Mouse (Mus musculus) embryonic facial prominence, embryonic 14.5 days (tissue): Measurements from ENCODE around the gene Myh8. TPM values are rescaled to one million over a fixed set of nuclear protein-coding genes. Genes with fewer than 3 reads are reported as not detected.

Experiments used
- ATAC-seq: fragments of 200-750 bp; cut with Nextera tagmentation; 2 replicates; pipeline ENCODE4 v1.8.0; 2017; ENCODE audit warnings: low read depth, moderate number of reproducible peaks, moderate TSS enrichment
- DNase-seq: peaks from one replicate; pipeline ENCODE4 v3.0.0-alpha.2; 2015; ENCODE audit warnings: low spot score
- H3K27ac ChIP-seq: fragments of 300-500 bp; sonication (generic); replicated peaks from 2 replicates; pipeline ENCODE4 v1.5.1; 2014; ENCODE audit warnings: low read depth, mild to moderate bottlenecking, low read length, moderate library complexity
- H3K27me3 ChIP-seq: fragments of 300-500 bp; sonication (generic); replicated peaks from 2 replicates; pipeline ENCODE4 v1.6.1; 2014; ENCODE audit warnings: low read length; ENCODE audit not compliant: control insufficient read depth, insufficient read depth
- H3K36me3 ChIP-seq: fragments of 300-500 bp; sonication (generic); 2 replicates; pipeline ENCODE4 v1.6.1; 2014; ENCODE audit warnings: low read length, mixed read lengths; ENCODE audit not compliant: control insufficient read depth, insufficient read depth
- H3K4me1 ChIP-seq: fragments of 300-500 bp; sonication (generic); 2 replicates; pipeline ENCODE4 v1.6.1; 2014; ENCODE audit warnings: antibody characterized with exemption, low read length; ENCODE audit not compliant: control insufficient read depth, insufficient read depth
- H3K4me2 ChIP-seq: fragments of 300-500 bp; sonication (generic); 2 replicates; pipeline ENCODE4 v1.6.1; 2014; ENCODE audit warnings: low read depth, mild to moderate bottlenecking, low read length, moderate library complexity, mixed read lengths
- H3K4me3 ChIP-seq: fragments of 300-500 bp; sonication (generic); 2 replicates; pipeline ENCODE4 v1.5.1; 2014; ENCODE audit warnings: low read depth, mild to moderate bottlenecking, low read length
- H3K9ac ChIP-seq: fragments of 300-500 bp; sonication (generic); 2 replicates; pipeline ENCODE4 v1.6.1; 2014; ENCODE audit warnings: low read depth, mild to moderate bottlenecking, low read length, moderate library complexity, mixed read lengths
- H3K9me3 ChIP-seq: fragments of 300-500 bp; sonication (generic); 2 replicates; pipeline ENCODE4 v1.6.1; 2016; ENCODE audit warnings: low read length; ENCODE audit not compliant: control insufficient read depth
- WGBS: fragments of 180-500 bp; shearing (Covaris S2); extraction: QIAGEN DNeasy Blood & Tissue Kit; methylation state at CpG from one replicate; pipeline ENCODE4 v1.1.7; 2014; 5-methylcytosine and 5-hydroxymethylcytosine counted together
- polyA plus RNA-seq: library from polyadenylated mRNA; unstranded; fragments of >200 nt; fragmentation: Nextera tagmentation; extraction: Ambion mirVana; gene quantifications from 2 replicates; pipeline ENCODE4 v1.2.1, GENCODE M21; 2014

Myh8 gene
- polyA plus RNA-seq, 1 experiment from 2014 or later = 282 TPM

DNA sequence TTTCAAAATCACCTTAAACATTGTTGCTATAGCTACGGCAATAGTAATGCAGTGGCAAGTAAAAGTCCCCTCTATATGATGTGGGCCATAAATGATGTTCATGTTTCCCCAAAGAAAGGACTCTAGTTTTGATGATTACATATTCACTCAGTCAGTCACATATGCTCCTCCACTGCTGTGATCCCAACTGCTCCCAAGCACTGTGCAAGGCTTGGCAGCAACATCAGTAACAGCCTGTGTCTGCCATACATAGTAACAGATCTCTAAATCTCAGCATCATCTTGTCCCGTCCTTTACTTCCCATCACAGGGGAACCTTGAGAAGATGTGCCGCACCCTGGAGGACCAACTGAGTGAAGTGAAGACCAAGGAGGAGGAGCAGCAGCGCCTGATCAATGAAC lies 23.2 kb upstream of the Myh8 start:
- DNase-seq (no peak), ATAC-seq (no peak)
- Histone ChIP-seq H3K27me3 (no peaks in the 10 kb centered on the region), H3K4me2 (no peak overlapping the region), H3K4me3 (no peak overlapping the region), H3K4me1 (no peaks in the 10 kb centered on the region), H3K27ac (no peak overlapping the region), H3K9me3 (no peaks in the 10 kb centered on the region), H3K9ac (no peak overlapping the region), H3K36me3 (no peaks in the 10 kb centered on the region)
- 88% methylated on average over 4 of the region's 4 CpGs for WGBS

DNA sequence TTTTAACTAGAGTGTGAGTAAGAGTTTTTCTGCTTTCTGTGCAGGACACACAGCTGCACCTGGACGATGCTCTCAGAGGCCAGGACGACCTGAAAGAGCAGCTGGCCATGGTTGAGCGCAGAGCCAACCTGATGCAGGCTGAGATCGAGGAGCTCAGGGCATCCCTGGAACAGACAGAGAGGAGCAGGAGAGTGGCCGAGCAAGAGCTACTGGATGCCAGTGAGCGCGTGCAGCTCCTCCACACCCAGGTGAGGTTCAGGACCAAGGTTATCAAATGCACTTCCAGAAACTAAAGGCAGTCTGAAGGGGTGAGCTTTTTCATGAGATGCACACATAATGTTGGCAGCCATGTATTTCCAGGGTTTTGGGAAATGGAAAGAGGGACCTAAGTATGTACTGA lies 19.9 kb upstream of the Myh8 start:
- H3K4me3 ChIP-seq = no peak overlapping the region
- ATAC-seq (no peak), DNase-seq (no peak)
- H3K36me3 ChIP-seq = no peaks in the 10 kb centered on the region
- H3K9me3 ChIP-seq = no peaks in the 10 kb centered on the region
- H3K27ac ChIP-seq = no peak overlapping the region
- 77% methylated on average over 7 of the region's 7 CpGs for WGBS
- H3K27me3 ChIP-seq = no peaks in the 10 kb centered on the region
- H3K9ac ChIP-seq = no peak overlapping the region
- no peaks in the 10 kb centered on the region for H3K4me1 ChIP-seq
- H3K4me2 ChIP-seq = no peak overlapping the region

DNA sequence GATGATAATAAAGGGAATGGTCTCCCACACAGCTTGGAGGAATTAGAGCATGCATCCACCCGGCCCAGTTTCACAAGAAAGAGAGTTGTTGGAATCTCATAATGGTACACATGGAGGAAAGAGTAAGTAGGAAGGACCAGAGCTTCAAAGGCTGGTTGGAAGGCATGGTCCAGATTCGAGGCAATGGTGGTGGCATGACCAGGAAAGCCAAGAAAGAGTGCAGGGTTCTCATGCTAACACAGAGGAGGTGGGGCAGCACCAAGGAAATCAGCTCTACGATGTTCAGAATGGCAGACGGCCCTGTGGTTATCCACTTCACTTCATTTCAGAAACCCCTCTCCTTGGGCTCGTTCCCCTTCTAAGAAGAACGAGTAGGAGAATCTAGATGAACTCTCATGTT lies 16.0 kb upstream of the Myh8 start:
- Histone ChIP-seq H3K27ac (no peak overlapping the region), H3K4me2 (no peak overlapping the region), H3K4me1 (no peaks in the 10 kb centered on the region), H3K36me3 (no peaks in the 10 kb centered on the region), H3K9me3 (no peaks in the 10 kb centered on the region), H3K9ac (no peak overlapping the region), H3K27me3 (no peaks in the 10 kb centered on the region), H3K4me3 (no peak overlapping the region)
- DNase-seq (no peak), ATAC-seq (no peak)
- 87% methylated on average over 6 of the region's 6 CpGs for WGBS

DNA sequence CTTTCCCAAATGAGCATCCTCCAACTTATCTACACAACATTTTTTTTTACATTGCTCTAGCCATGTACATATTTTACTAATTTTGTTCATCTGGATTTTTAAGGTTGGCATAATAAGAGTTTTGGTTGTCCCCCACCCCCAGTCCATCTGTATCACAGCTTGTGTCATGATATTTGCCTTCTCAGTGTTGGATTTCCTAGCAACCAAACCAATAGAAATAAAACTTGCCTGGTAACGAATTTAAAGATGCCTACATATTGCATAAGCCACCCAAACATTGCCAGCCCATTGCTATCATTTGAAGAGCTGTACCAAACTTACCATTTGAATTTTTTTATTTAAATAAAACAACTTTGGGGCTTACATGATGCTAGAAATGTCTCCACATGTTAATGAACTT lies 16.5 kb downstream of the Myh8 start:
- WGBS = 84% methylated on average over 1 of the region's 1 CpGs
- H3K27ac ChIP-seq = no peak overlapping the region
- no peak for DNase-seq
- no peak for ATAC-seq
- no peak overlapping the region for H3K9ac ChIP-seq
- H3K4me2 ChIP-seq = no peak overlapping the region
- H3K4me1 ChIP-seq = no peaks in the 10 kb centered on the region
- peaks cover 8% of the 10 kb centered on the region; the same call in 1 of the 2 replicates for H3K9me3 ChIP-seq
- no peaks in the 10 kb centered on the region for H3K27me3 ChIP-seq
- H3K4me3 ChIP-seq = no peak overlapping the region
- H3K36me3 ChIP-seq = no peaks in the 10 kb centered on the region

DNA sequence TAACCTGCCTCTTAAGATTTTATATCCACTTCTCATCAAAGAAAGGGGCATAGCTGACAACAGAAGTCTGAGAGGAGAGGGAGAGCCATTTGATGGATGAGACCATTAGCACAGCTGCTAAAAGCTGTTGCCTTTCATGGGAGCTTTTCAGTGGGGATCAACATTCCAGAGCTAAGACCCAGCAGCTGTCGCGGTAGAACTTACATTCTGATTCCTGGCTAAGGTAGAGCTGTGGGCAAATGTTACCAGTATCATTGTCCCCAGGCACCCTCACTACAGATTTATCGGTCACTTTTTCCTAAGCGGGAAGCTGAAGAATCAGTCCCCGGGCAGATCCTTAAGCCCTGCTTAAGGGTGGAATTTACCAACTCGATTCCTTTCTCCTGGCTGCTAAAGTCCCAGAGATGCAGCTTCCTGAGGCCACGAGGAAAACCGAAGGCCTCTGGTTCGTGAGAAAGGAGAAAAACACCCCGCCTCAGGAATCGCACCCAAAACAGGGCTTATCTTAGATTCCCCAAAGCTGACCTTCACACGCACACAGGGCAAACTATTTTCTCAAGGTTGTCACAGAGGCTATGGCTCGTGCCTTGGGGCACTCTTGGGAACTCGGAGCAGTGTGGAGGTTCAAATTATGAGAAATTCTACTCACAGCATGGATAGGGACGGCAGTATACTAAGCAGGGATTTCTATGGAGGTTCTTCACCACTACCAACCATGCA lies 37.0 kb downstream of the Myh8 start:
- H3K4me3 ChIP-seq = no peak overlapping the region
- no peaks in the 10 kb centered on the region for H3K4me1 ChIP-seq
- H3K36me3 ChIP-seq = no peaks in the 10 kb centered on the region
- H3K27me3 ChIP-seq = no peaks in the 10 kb centered on the region
- peak; percentile 87 for DNase-seq
- no peak overlapping the region for H3K9ac ChIP-seq
- no peaks in the 10 kb centered on the region for H3K9me3 ChIP-seq
- no peak overlapping the region; the same call in 1 of the 2 replicates for H3K27ac ChIP-seq
- 42% methylated on average over 15 of the region's 15 CpGs for whole genome bisulfite sequencing
- peak; percentile 81 for ATAC-seq
- no peak overlapping the region for H3K4me2 ChIP-seq

DNA sequence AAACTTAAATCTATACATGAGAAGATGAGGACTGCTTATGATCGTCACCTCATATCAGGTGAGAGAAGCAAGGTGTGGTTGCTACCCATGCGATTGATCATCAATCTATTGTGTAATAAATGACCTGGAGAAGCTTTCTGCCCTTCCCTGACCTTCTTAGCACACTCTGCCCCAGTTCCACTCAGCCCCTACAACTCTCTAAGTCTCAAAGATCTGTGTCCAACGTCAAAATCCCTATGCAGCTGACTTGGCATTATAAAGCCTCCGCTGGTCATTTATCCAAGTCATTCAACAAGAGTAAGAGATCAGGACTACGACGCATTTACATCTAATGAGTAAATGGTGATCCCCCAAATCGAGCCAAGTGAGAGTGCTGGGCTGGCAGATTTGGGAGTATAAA lies 44.4 kb downstream of the Myh8 start, which contains the start of gene Myh13:
Gene Myh13, plus strand, starts transcription at position 301 of the 400 bp plus-strand sequence.
- no peak within 1 kb of the TSS for H3K9ac ChIP-seq
- no peaks in the 10 kb centered on the region for H3K4me1 ChIP-seq
- DNase-seq (no peak), ATAC-seq (no peak)
- H3K27me3 ChIP-seq = no peaks in the 10 kb centered on the region
- H3K4me2 ChIP-seq = no peak within 1 kb of the TSS
- H3K27ac ChIP-seq = no peak within 1 kb of the TSS
- H3K36me3 ChIP-seq = no peaks in the 10 kb centered on the region
- WGBS = 87% methylated on average over 7 of the region's 7 CpGs
- H3K4me3 ChIP-seq = no peak within 1 kb of the TSS
- H3K9me3 ChIP-seq = no peaks in the 10 kb centered on the region

DNA sequence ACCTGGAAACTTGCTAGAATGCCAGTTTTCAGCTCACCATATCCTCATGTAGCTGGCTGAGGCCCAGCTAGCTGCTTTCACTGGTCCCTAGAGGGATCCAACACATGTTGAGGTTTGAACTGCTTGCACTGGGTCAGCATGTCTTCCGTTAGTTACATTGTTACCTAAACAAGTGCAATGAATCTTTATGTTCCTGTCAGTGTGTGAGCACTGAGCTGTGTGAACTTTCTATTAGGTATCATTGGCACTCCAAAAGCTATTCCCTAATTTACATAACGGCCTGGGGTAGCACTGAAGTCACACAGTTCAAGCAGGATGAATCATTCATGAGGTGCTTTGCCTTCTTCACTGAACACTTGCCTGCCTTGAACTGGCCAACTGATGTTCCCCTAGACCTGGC lies 49.6 kb downstream of the Myh8 start:
- H3K4me2 ChIP-seq = no peak overlapping the region
- H3K9ac ChIP-seq = no peak overlapping the region
- H3K27ac ChIP-seq = no peak overlapping the region
- no peaks in the 10 kb centered on the region for H3K4me1 ChIP-seq
- no peaks in the 10 kb centered on the region for H3K27me3 ChIP-seq
- ATAC-seq (no peak), DNase-seq (no peak)
- WGBS = 53% methylated on average over 2 of the region's 2 CpGs
- no peaks in the 10 kb centered on the region for H3K9me3 ChIP-seq
- H3K36me3 ChIP-seq = no peaks in the 10 kb centered on the region
- H3K4me3 ChIP-seq = no peak overlapping the region

DNA sequence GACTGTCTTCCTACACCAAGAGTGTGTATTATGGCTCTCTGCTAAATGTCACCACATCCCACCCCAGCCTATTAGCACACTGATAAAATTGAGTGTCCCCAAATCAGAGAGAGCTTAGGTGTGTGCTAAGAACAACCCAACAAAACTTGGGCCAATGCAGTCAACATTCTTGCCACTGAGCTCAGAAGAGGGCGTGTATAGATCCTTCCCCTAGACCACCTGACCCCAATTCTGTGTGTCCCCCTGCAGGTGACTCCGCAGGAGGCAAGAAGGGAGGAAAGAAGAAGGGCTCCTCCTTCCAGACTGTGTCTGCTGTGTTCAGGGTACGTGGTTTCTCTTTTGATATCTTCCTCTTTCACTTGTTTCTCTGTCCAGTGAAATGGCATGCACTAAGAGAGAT lies 67.6 kb downstream of the Myh8 start:
- no peaks in the 10 kb centered on the region for H3K4me1 ChIP-seq
- no peak overlapping the region for H3K9ac ChIP-seq
- no peaks in the 10 kb centered on the region for H3K9me3 ChIP-seq
- no peak overlapping the region for H3K27ac ChIP-seq
- H3K4me3 ChIP-seq = no peak overlapping the region
- no peaks in the 10 kb centered on the region for H3K27me3 ChIP-seq
- no peak for ATAC-seq
- no peak overlapping the region for H3K4me2 ChIP-seq
- H3K36me3 ChIP-seq = no peaks in the 10 kb centered on the region
- no peak for DNase-seq
- WGBS = 67% methylated on average over 3 of the region's 3 CpGs

DNA sequence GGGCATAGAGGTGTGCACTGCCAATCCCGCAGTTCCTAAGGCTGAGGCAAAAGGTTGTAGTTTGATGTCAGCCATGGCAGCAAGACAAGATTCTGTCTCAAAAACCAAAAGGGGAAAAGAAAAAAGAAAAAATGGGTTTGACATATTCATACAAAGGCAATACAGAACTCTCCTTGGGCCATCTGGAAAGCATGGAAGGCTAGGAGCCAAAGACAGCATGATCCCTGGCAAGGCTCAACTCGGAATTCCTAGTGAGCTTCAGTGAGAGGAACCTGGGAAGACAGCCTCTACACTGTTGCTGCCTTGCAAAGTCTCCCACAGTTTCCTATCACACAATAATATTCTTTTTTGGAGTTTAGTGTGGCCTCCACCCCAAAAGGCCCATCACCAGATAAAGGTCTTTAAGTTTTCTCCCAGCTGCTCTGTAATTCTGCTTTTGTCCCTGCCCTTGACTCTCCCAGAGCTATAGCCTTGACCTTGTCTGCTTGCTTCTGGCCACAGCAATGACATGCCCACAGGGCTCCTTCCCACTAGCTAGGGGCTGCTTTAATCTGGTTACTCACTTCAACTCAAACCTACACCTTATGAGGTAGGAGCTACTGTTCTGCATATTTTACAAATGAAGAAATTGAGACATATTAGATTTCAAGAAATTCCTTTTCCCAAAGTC lies 68.4 kb downstream of the Myh8 start:
- Histone ChIP-seq H3K9ac (no peak overlapping the region), H3K36me3 (no peaks in the 10 kb centered on the region), H3K4me3 (no peak overlapping the region), H3K9me3 (no peaks in the 10 kb centered on the region), H3K27me3 (no peaks in the 10 kb centered on the region), H3K4me1 (no peaks in the 10 kb centered on the region), H3K4me2 (no peak overlapping the region), H3K27ac (no peak overlapping the region)
- WGBS = 51% methylated on average over 2 of the region's 2 CpGs
- no peak for ATAC-seq
- peak; percentile 22 for DNase-seq
